Mouse (Mus musculus): ENCODE measurements around the gene Zfp952.
"Not testable (repeated sequence)": the region's sequence is repeated elsewhere in the genome, so short reads cannot be mapped to it uniquely, and the experiment has no call there.

The Zfp952 gene

DNA sequence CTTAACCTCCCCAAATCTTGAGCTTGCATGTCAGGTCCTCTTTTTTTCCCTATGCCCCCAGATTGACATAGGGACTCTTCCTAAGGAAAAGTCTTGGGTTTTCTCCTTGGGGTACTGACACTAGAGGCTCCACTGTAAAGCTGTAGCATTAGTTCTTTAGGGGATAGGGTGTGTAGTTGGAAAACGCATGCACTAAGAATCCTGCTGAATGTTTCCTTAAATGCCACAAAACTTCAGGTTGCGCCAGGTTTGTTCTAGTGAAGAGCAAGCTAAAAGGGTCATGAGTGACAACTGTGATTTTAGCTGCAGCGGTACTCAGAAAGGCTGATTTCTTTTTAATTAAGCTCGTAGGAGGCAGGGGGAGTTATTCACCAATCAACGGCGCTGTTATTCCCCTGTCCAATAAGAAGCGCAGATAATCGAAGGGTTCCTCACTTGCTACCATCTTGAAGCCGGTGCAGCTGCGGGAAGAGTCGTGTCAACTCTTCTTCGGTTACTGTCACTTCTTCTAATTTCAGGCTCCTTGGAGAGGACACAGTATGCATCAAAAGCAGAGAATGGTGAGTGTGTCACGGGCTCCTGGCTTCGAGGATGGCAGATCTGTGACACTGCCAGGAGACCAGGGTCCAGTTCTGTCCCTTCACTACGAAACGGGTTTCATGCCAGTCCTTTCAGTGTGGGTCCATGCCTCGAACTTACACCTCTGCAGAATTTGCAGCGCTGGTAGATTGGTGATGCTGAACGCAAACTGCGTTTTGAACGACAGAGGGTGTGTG, at the start of gene Zfp952:
Zfp952 (plus strand) TSS at position 431 of the 776 bp plus-strand sequence.
- DNase-seq: peak; percentile 74

- DNase-seq: no peak
Measured at GRCm38 (mm10) chr17:32943661-32944060, 49.3 kb upstream of the Zfp952 start.

GRCm38 (mm10) chr17:32944402-32945035, 48.4 kb upstream of the Zfp952 start:
- DNase-seq: no peak

- DNase-seq: peak; percentile 2
Measured at GRCm38 (mm10) chr17:32946716-32947115, 46.2 kb upstream of the Zfp952 start.

- peak; percentile 93 for DNase-seq
Measured at GRCm38 (mm10) chr17:32947215-32947914, 45.6 kb upstream of the Zfp952 start, which contains the start of gene Cyp4f13. Gene Cyp4f13 (minus strand): TSS chr17:32947402.

DNA sequence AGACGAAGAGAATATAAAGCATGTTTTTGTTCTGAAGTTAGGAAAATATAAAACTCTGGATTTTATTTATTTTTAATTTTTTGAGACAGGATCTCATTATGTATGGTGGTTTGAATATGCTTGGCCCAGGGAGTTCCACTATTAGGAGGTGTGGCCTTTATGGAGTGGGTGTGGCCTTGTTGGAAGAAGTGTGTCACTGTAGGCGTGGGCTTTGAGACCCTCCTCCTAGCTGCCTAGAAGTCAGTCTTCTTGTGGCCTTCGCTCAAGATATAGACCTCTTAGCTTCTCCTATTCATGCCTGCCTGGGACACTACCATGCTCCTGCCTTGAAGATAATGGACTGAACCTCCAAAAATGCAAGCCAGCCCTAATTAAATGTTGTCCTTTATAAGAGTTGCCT, 42.8 kb upstream of the Zfp952 start:
- DNase-seq: no peak

GRCm38 (mm10) chr17:32951006-32951405, 41.9 kb upstream of the Zfp952 start:
- DNase-seq: no peak

DNA sequence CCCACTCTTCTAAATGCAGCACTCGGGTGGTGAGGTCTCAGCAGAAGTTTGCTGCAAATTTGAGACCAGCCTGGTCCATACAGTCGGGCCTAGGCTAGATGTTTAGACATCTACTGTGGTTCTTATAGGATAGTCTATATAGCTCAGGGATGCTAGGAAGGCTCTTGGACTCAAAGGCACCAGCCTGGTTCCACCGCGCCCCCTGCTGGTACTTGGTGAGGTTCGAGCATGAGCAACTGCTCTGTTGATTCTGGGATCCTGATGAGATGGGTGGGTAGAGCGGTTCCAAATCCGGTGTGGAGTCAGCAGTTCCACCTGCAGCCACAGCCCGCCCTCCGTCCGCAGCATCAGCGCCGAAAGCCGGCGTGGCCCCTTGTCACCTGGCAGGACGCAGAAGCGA, 41.5 kb upstream of the Zfp952 start:
- peak; percentile 94 for DNase-seq

DNA sequence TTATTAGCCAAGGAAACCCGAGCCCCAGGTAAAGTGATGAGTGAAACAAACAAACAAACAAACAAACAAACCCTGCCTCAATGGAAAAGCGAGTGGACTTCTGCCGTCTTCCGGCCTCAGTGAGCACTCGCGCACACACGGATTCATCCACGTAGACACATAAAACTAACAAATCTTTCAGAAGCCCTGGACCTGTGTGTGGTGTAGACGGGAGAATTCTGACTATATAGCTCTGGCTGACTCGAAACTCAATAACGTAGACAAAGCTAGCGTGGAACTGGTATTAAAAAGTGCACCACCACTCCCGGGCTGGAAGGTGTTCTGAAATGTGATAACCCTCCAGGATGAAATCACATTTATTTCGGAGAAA, 27.7 kb upstream of the Zfp952 start:
- DNase-seq: no peak

- peak; percentile 78 for DNase-seq
Measured at GRCm38 (mm10) chr17:32965623-32966290, 27.2 kb upstream of the Zfp952 start, which contains the start of gene Zfp472. Gene Zfp472 (plus strand): TSS chr17:32965814.

GRCm38 (mm10) chr17:32981361-32981760, 11.6 kb upstream of the Zfp952 start:
- no peak for DNase-seq

DNA sequence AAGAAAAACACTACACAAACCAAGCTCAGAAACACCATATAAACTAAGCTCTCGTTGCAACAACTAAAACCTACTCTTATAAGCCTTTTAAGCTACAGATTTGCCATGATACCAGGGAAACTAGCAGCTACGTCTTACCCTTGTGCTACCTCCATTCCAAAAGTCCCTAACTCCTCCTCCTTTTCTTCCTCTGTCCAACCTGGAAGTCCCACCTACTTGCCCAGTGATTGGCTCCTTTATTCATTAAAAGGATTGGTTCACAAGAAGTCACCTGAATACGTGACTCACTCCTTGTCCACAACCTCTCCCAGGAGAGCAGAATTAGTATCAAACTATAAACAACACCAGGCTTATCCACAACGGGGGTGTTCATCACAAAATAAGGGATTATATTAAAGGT, 6.6 kb upstream of the Zfp952 start:
- no peak for DNase-seq

DNA sequence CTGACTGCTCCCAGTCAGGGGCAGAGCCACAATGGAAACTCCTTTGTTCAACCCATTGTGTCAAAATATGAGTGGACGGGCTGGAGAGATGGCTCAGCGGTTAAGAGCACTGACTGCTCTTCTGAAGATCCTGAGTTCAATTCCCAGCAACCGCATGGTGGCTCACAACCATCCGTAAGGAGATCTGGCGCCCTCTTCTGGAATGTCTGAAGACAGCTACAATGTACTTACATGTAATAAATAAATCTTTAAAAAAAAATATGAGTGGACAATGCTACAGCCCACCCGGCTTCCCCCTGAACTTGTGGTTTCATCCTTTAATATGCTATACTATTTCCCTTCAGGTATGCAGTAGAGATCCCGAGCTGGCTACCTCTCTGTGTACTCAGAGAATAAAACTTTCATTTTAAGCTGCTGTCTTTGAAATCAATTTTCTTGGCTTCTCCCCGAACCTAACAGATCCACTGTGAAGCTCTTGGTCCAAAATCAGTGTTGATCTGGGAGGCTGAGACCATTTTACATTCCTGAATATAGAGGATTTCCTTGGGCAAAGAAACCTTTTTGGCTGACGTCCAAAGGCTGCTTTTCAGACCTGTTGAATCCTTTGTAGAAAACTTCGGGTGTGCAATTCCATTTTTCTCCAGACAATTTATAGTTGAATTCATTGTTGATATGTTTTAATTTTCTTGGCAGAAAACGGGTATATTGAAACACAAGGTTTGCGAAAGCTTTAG, 797 bp upstream of the Zfp952 start:
- DNase-seq: no peak

- no peak for DNase-seq
Measured at GRCm38 (mm10) chr17:32998492-32998891, 5.6 kb downstream of the Zfp952 start.

- DNase-seq: no peak
Measured at GRCm38 (mm10) chr17:33008337-33008736, 15.4 kb downstream of the Zfp952 start.

- DNase-seq: not testable (repeated sequence)
Measured at GRCm38 (mm10) chr17:33020434-33020833, 27.5 kb downstream of the Zfp952 start.

DNA sequence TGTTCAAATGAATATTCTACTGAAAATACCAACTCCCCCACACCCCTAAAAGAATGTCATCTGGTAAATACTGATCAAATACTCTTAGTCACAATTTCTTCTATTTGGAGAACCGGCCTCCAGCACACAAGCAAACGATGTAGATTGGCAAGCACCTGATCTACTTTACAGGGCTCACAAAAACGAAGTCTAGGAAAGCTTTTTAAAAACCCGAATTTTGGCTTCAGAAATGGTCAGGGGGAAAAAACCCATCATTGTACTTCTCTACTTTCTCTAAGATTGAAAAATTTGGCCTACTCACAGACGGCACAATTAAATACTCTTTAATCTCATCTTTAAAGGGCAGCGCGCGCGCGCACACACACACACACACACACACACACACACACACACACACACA, 39.4 kb downstream of the Zfp952 start:
- DNase-seq: no peak

DNA sequence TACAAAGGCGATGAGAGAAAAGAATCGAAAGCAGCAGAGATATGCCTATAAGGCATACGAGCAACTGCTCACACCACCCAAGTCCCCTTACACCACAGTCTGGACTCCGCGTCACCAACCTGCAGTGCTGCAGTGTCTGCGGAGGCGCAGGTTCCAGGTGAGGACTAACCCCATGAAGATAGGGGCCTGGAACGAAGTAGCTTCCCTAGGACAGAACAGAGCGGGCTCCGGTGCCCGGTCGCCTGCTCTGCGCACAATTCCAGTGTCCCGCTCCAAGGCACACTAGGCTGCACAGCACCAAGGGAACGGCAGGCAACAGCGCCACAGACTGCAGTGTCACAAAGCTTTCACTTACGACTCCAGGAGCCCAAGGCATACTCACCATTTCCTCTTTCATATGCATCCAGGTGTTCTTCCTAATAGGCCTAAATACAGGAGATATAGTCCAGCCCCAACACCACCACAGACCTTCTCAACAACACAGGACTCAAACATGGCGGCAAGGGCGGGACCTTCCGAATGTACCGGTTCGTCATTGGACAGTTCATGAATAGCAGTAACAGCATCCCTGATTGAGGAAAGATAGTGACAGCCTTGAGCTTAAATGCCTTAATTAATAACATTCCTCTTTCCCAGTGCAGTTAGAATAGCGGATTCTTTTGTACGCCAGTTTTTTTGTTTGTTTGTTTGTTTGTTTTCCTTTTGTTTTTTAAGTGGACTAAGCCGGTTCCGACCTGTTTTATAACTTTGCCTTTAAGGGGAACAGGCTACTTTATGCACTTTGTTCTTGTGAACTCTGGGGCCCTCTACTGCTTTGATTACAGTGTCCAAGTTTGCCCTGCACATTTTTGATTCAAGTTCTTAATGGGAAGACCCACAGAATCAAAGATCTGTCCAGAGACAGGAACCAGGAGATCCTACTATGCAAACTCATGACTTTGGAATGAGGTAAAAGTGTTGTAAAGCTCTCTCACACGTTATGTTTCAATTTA, 40.3 kb downstream of the Zfp952 start, which contains the start of gene Zfp763:
Zfp763 (minus strand) TSS at position 503 of the 992 bp plus-strand sequence.
- peak; percentile 71 for DNase-seq
